Mouse (Mus musculus): ENCODE measurements around the gene Gm2310. TPM values are rescaled to one million over a fixed set of nuclear protein-coding genes. Genes with fewer than 3 reads are reported as not detected.
"Not testable (repeated sequence)": the region's sequence is repeated elsewhere in the genome, so short reads cannot be mapped to it uniquely, and the experiment has no call there.

Gm2310 gene
- total RNA-seq (2021): not detected
- long read RNA-seq, experiment 1: 0 reads
- long read RNA-seq, experiment 2: 0 reads

DNA sequence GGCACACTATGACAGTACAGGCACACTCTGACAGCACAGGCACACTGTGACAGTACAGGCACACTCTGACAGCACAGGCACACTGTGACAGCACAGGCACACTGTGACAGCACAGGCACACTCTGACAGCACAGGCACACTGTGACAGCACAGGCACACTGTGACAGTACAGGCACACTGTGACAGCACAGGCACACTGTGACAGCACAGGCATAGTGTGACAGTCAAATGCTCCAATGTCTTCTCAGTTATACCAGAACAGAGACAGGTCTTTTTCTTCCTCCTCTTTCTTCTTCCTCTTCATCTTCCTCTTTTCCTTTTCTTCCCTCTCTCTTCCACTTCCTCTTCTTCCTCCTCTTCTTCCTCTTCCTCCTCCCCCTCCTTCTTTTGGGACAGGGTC is at the start of gene Gm2310:
Gene Gm2310 (minus strand): TSS at position 101 of the 400 bp plus-strand sequence.
- DNase-seq: not testable (repeated sequence)

DNA sequence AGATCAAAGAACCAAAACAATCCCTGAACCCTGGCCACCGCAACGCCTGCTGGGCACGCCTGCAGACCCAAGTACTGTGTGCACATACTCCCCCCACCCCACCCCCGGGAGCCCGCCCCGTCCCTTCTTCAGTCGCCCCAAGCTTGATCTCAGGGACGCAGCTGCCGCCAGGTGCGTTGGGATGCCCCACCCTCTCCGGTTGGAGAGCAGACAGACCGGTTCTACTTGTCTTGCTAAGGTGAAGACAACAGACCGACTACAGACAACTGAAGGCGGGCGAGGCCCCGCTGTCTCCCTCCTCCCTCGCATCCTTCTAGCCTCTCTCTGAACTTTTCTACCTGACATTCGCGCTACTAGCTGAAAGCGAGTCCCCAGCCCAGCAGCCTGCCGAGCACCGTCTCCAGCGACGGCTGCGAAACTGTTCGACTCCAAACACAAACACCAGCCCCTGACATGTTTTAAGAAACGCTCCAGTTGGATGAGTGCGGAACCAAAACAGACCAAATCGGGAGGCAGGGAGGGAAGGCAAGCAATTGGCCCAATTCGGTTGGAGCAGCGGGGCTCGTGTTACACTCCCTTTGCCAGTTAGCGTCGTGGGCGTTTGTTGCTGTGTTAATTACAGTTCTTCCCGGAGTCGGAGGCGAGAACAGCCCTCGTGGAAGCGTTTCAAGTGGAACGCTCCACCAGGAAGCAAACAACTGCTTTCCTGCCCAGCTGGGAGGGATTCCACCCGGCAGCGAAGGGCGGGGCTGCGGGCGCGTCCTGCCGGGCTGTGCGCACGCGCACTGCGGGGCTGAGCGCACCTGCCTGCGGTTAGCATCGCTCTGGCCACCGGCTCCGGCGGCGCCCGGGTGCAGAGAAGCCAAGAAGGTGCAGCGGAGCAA is 49.1 kb upstream of the Gm2310 start:
- peak; percentile 86 to 89 for DNase-seq

DNA sequence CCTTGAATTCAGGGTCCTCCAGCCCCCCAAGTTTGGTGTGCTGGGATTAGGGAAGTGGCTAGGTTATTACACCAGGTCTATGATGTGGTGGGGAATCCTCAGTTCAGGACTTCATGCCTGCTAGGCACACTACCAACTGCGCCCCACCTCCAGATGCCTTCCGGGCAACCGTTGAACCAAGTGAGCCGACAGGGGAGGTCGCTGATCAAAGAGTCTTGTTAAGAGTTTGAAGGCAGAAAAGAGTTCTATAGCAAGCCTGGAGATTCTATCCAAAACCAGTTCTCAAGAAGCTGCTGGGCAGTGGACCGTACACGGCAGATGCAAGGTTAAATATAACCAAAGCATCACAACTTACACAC is 48.5 kb upstream of the Gm2310 start:
- DNase-seq: no peak

DNA sequence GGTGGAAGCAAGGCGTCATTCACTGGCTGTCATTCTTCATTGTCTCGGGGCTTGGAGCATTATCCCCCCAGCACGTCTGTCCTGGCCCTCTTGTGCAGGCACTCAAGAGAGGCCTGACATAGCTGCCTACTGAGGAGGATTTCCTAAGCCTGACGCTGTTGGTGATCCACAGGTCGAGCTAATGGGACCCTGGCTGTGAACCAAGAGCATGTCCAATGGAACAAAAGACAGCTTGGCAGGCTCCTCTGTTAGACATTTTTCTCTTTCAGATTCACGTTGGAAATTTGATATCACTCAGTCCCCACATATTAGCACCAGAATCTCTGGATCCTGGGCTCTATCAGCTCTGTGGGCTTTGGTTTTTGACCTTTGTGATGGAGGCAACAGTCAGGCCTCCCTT is 45.7 kb upstream of the Gm2310 start:
- DNase-seq: no peak

DNA sequence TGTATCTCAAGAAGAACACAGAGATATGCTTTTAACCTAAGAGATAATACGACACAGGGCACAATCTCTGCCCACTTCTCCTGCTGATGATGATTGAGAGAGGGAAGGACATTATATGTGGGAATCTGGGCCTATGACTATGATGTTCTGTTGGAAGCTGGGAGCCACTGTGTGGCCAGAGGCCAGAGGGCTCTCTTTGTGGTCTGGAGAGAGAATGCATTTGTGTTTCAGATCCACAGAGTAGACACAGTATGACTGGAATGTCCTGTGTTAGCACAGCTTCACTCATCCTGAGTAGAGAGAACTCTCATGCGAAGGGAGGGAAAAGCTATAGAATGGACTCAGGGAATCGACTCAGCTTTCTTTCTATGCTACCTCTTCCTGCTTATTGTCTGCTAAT is 44.6 kb upstream of the Gm2310 start:
- DNase-seq: no peak

DNA sequence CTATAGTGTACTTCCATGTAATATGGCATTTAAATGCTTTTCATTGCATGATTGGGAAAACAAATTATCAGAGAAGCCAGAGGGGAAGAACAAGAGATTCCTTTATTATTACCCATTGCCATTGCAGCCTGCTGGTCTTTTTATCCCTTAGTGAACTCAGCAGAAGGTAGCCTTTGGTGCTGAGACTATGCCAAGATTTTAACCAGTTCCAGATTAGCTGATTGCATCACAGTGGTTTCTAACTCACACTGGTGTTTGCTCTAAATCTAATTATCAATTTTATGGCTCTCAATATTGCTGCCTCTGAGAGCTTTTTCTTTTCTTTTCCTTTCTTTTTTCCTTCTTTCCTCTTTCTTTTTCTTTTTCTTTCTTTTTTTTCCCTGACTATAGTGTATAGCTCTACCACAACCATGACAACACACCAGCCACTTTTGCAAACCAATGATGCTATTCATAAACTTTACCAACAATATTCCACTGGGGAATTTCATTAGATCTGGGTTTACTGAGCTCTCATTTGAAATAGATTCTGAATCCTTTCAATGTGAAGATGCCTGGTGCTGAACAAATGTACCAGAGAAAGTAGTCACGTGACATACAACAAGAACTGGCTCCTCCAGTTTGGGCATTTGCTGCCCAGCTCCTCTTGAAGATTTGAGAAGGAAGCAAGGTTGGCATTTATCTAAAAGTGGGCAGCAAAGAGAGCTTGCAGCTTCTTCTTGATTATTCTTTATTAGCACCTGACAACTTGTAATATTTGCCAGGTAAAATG is 43.9 kb upstream of the Gm2310 start:
- DNase-seq: no peak

DNA sequence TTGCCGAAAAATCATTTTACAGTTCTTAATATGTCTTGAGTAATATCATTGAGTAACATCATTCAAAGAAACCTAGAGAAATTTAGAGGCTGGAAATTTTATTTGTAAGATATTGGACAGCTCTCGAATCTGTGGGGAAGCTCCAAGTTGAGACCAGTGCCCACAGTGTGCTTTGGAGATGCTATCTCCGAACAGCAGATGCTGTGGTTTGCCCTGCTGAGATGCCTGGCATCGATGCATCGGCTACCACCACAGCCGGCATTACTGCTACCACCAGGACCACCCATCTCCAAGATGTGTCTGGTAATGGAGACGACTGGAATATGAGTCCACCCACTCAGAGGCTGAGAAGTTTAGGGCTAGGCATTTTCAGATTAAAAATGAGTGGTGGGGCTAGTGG is 43.0 kb upstream of the Gm2310 start:
- DNase-seq: no peak

DNA sequence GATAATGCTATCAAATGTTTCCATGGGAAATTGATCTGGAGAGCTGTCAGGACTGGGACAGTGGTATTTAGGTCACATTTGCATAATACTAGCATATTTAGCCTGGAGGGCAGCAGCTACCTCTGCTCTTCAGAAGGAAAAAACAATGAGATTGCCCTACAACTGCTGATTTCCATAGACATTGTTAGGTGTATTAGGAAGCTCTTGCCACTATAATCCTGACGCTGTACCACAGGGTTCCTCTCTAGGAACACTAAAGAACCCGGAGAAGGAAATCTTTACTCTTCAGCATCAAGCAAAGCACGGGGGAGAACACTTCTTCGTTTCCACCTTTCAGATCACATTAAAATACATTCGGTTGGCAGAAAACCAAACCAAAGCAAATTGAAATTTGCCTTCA is 11.4 kb upstream of the Gm2310 start:
- DNase-seq: no peak

DNA sequence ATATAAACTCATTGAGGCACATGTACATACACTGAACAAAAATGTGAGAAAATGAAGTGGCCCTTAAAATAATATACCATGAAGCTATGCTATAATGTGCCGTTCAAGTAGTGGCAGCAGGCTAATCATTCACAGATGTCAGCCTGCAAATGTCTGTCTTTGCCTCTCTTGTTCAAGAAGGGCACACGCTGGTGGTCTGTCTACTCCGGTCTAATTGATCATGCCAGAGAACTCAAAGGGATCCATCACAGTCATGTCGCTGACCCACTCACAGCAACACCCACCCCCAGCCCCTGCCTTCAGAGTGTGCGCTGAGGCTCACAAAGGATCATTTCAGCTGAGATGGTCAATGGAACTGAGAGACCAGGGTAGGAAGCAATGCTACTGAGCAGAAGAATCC is 6.8 kb downstream of the Gm2310 start:
- no peak for DNase-seq

DNA sequence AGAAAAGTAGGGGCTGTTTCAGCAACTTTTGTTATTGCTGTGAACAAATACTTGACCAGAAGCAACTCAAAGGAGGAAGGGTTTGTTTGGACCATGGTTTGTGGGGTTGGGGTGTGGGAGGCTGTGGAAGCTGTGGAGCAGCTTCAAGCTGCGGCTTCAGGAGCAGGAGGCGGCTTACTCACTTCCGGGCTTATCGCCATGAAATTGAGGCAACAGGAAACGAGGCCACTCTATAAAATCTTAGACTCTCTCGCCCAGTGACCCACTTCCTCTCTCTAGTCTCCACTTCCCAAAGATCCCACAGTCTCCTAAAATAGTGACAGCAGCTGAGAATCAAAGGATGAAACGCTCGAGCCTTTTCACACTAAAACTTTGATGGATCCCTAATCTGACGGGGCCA is 7.9 kb downstream of the Gm2310 start:
- peak; percentile 48 to 73 for DNase-seq

DNA sequence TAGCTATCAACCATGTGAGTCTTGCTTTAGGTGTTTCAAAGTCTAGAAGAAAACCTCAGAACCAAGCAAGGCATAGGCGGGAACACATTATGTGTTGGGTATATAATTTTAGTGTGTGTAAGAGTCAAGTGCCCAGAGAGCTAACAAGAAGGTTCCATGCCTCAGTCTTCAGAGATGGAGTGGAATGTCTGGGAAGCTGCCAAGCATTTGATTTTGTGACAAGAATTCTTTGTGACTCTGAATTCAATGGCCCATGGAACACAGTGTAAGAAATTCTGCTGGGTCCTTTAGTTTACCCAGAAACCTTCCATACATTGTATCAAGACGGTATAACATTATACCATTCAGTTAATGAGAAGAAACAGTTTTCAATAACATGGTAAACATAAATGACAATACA is 17.3 kb downstream of the Gm2310 start:
- DNase-seq: no peak

DNA sequence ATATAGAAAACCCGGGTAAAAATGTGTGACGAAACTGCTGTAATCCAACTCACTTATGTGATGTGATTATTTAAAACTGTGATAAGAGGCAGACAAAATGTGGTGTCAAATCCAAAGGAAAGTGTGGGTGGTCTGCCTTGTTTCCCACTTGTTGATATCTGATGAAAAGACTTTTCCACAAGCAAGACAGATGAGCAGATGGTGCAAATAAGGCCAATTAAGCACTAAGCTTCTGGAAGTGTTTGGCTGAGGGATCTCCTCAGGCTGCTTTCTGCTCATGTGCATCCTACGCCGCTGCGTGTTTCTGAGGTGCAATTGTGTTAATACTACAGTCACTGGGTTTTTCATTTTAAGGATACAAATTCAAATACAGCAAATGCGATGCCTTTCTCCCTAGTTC is 34.5 kb downstream of the Gm2310 start:
- no peak for DNase-seq

DNA sequence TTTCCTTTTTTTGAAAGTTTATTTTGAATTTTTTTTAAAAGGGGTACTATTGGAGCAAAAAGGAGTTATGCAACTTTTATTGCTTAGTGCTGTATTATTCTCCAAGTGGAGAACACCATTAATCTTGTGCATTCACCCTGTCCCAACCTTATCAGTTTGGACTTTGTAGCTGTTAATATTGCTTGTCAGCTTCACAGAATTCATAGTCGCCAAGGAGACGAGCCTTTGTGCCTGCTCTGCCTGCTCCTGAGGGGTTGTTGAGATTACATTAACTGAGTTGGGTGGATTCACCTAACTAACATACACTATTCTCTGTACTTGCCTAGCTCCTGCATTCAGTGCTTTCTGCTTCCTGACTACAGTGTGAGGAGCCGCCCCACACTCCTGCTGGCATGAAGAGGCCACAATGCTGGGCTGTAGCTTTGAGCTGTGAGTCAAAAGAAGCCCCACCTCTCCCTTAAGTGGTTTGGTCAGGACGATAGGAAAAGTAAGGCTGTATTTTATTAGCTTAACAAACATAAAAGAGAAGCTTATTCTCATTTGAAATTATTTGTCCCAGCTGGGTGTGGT is 50.7 kb downstream of the Gm2310 start:
- DNase-seq: no peak

Other genes starting within 250 kb of the Gm2310 start
- 10 to 100 TPM; 25.7 to 29.3 TPM for gene Nipbl, start 75.5 kb downstream of the Gm2310 start, total RNA-seq (2021)
- gene Slc1a3, start 190.8 kb upstream of the Gm2310 start, total RNA-seq (2021): 1 to 10 TPM; 1.2 to 3.5 TPM